Mouse (Mus musculus) limb, embryonic 14.5 days (tissue): Measurements from ENCODE around the gene Sgca. TPM values are rescaled to one million over a fixed set of nuclear protein-coding genes. Genes with fewer than 3 reads are reported as not detected.

ENCODE experiments used
- ATAC-seq: fragments of 200-750 bp; cut with Nextera tagmentation; 2 replicates; pipeline ENCODE4 v1.8.0; 2017; ENCODE audit warnings: low read depth, moderate number of reproducible peaks, moderate TSS enrichment; ENCODE audit not compliant: low FRiP score
- DNase-seq: peaks from one replicate; pipeline ENCODE4 v3.0.0-alpha.2; 2015; ENCODE audit warnings: low spot score
- H3K27ac ChIP-seq: fragments of 300-500 bp; sonication (generic); replicated peaks from 2 replicates; pipeline ENCODE4 v1.5.1; 2014; ENCODE audit warnings: low read depth, mild to moderate bottlenecking, low read length, moderate library complexity, mixed read lengths
- H3K27me3 ChIP-seq: fragments of 300-500 bp; sonication (generic); 2 replicates; pipeline ENCODE4 v1.6.1; 2014; ENCODE audit warnings: low read length, mixed read lengths; ENCODE audit not compliant: control insufficient read depth, insufficient read depth
- H3K36me3 ChIP-seq: fragments of 300-500 bp; sonication (generic); 2 replicates; pipeline ENCODE4 v1.6.1; 2014; ENCODE audit warnings: mild to moderate bottlenecking, low read length, moderate library complexity, mixed read lengths; ENCODE audit not compliant: control insufficient read depth, insufficient read depth
- H3K4me1 ChIP-seq: fragments of 300-500 bp; sonication (generic); 2 replicates; pipeline ENCODE4 v1.6.1; 2014; ENCODE audit warnings: antibody characterized with exemption, low read length, mixed read lengths; ENCODE audit not compliant: control insufficient read depth, insufficient read depth
- H3K4me2 ChIP-seq: fragments of 300-500 bp; sonication (generic); replicated peaks from 2 replicates; pipeline ENCODE4 v1.6.1; 2014; ENCODE audit warnings: low read depth, mild to moderate bottlenecking, low read length, moderate library complexity; ENCODE audit not compliant: severe bottlenecking
- H3K4me3 ChIP-seq: fragments of 300-500 bp; sonication (generic); replicated peaks from 2 replicates; pipeline ENCODE4 v1.5.1; 2014; ENCODE audit warnings: low read length
- H3K9ac ChIP-seq: fragments of 300-500 bp; sonication (generic); 2 replicates; pipeline ENCODE4 v1.6.1; 2014; ENCODE audit warnings: mild to moderate bottlenecking, low read depth, low read length, moderate library complexity; ENCODE audit not compliant: severe bottlenecking
- H3K9me3 ChIP-seq: fragments of 300-500 bp; sonication (generic); 2 replicates; pipeline ENCODE4 v1.6.1; 2016; ENCODE audit warnings: low read length; ENCODE audit not compliant: control insufficient read depth
- POLR2A ChIP-seq: fragments of 200-500 bp; IDR thresholded peaks from 2 replicates; pipeline ENCODE4 v1.8.0; 2012; ENCODE audit warnings: inconsistent platforms, mild to moderate bottlenecking, moderate library complexity, borderline replicate concordance; ENCODE audit not compliant: insufficient read depth, insufficient read length; ENCODE audit errors: extremely low read depth
- WGBS: fragments of 180-500 bp; shearing (Covaris S2); extraction: QIAGEN DNeasy Blood & Tissue Kit; methylation state at CpG from one replicate; pipeline ENCODE4 v1.1.7; 2014; 5-methylcytosine and 5-hydroxymethylcytosine counted together
- polyA plus RNA-seq, 2 experiments: library from polyadenylated mRNA; depleted of rRNA in 1 of 2; stranded (reverse) in 1 of 2; unstranded in 1 of 2; fragments of >200 nt; fragmentation: Nextera tagmentation in 1 of 2; extraction: Ambion mirVana in 1 of 2; gene quantifications; 2 replicates each; pipeline versions ENCODE4 v1.2.1 to v1.2.3; 2012 to 2014

Gene Sgca
- polyA plus RNA-seq, 2 experiments = 10.2 to 32.9 TPM

GRCm38 (mm10) chr11:95001058-95001457 is 24.9 kb upstream of the Sgca start:
- peak; percentile 34; the same call in 1 of the 2 replicates for ATAC-seq
- Histone ChIP-seq H3K36me3 (peaks cover 94% of the 10 kb centered on the region), H3K9me3 (no peaks in the 10 kb centered on the region), H3K4me1 (peaks cover 5% of the 10 kb centered on the region; the same call in 1 of the 2 replicates), H3K27me3 (no peaks in the 10 kb centered on the region), H3K9ac (no peak overlapping the region), H3K4me2 (no peak overlapping the region), H3K27ac (no peak overlapping the region), H3K4me3 (no peak overlapping the region)
- 4% methylated on average over 8 of the region's 8 CpGs for WGBS
- TF ChIP-seq POLR2A = no peak
- DNase-seq = peak; percentile 80

GRCm38 (mm10) chr11:95000548-95000947 is 24.4 kb upstream of the Sgca start:
- ATAC-seq = no peak
- Histone ChIP-seq H3K9ac (no peak overlapping the region), H3K27ac (no peak overlapping the region), H3K27me3 (no peaks in the 10 kb centered on the region), H3K4me2 (no peak overlapping the region), H3K36me3 (peaks cover 94% of the 10 kb centered on the region), H3K9me3 (no peaks in the 10 kb centered on the region), H3K4me1 (peaks cover 5% of the 10 kb centered on the region; the same call in 1 of the 2 replicates), H3K4me3 (no peak overlapping the region)
- TF ChIP-seq POLR2A = no peak
- no peak for DNase-seq
- WGBS = 26% methylated on average over 4 of the region's 4 CpGs

GRCm38 (mm10) chr11:95000128-95000527 is 24.0 kb upstream of the Sgca start:
- no peak overlapping the region for H3K27ac ChIP-seq
- no peak for TF ChIP-seq POLR2A
- no peak overlapping the region for H3K4me2 ChIP-seq
- H3K4me1 ChIP-seq = peaks cover 8% of the 10 kb centered on the region
- 61% methylated on average over 5 of the region's 8 CpGs for WGBS
- peaks cover 94% of the 10 kb centered on the region for H3K36me3 ChIP-seq
- ATAC-seq (no peak), DNase-seq (no peak)
- no peak overlapping the region for H3K9ac ChIP-seq
- H3K4me3 ChIP-seq = no peak overlapping the region
- H3K27me3 ChIP-seq = no peaks in the 10 kb centered on the region
- no peaks in the 10 kb centered on the region for H3K9me3 ChIP-seq

GRCm38 (mm10) chr11:94998041-94998531 is 22.0 kb upstream of the Sgca start:
- no peak overlapping the region for H3K27ac ChIP-seq

GRCm38 (mm10) chr11:94997596-94997995 is 21.5 kb upstream of the Sgca start:
- ATAC-seq = no peak
- H3K4me3 ChIP-seq = no peak overlapping the region
- H3K4me1 ChIP-seq = peaks cover 33% of the 10 kb centered on the region
- no peak for DNase-seq
- no peak overlapping the region for H3K9ac ChIP-seq
- peaks cover 77% of the 10 kb centered on the region for H3K36me3 ChIP-seq
- no peaks in the 10 kb centered on the region for H3K9me3 ChIP-seq
- no peak overlapping the region for H3K27ac ChIP-seq
- 68% methylated on average over 5 of the region's 5 CpGs for WGBS
- H3K27me3 ChIP-seq = no peaks in the 10 kb centered on the region
- H3K4me2 ChIP-seq = no peak overlapping the region
- no peak for TF ChIP-seq POLR2A

More at GRCm38 (mm10) chr11:94998041-94998531, 22.0 kb upstream of the Sgca start:
- Histone ChIP-seq H3K4me1 (peaks cover 29% of the 10 kb centered on the region), H3K9ac (no peak overlapping the region), H3K4me2 (no peak overlapping the region), H3K9me3 (no peaks in the 10 kb centered on the region), H3K4me3 (no peak overlapping the region), H3K27me3 (no peaks in the 10 kb centered on the region), H3K36me3 (peaks cover 82% of the 10 kb centered on the region)
- no peak for ATAC-seq
- 80% methylated on average over 16 of the region's 16 CpGs for WGBS
- TF ChIP-seq POLR2A = no peak
- no peak for DNase-seq
